In genomic region chr6:58960523-58960922, GRCm38 (mm10) we compare ENCODE assay signal across 21 mouse cellular contexts.
DNase-seq lines count a peak whose midpoint lies in the region; ATAC-seq lines count a peak whose summit lies in the region.
"Had no signal": no experiment of that assay in that cellular context is flagged by ENCODE, and none has a peak within 500 bp of the region (broad histone marks: within the 10 kb centered on the region; RNA-seq: fewer than 3 reads in every experiment).

No protein-coding gene starts in this region.

- DNase-seq in frontal cortex, postnatal 36 days (ENCODE audit: low spot score in 2 of 2) = no peak
- peak; percentile 9 for DNase-seq in right cerebral cortex, adult 18-20 months
- DNase-seq in right cerebral cortex, postnatal 4 days = no peak
- DNase-seq in brain, adult 2 months (ENCODE audit: low read depth, low spot score) = peak; percentile 34
- DNase-seq in adipocyte (ENCODE audit: low spot score) = no peak
- DNase-seq: adrenal gland, adult 2 months; adrenal gland, adult 8-10 months; adrenal gland, postnatal 10 days; adrenal gland, postnatal 14 days; adrenal gland, postnatal 25 days; adrenal gland, postnatal 36 days; B cell, adult 2 months; cerebellum, adult 11 months; cerebellum, adult 11-12 months; cerebellum, adult 18-20 months; cerebellum, adult 2 months; cerebellum, adult 8-10 months had no signal

- ATAC-seq in frontal cortex, adult (ENCODE audit: low TSS enrichment) = peak; percentile 76
- ATAC-seq: activated CD4-positive, CD25-positive, alpha-beta regulatory T cell, adult 4 months; CD4-positive, CD25-positive, alpha-beta regulatory T cell, adult 4 months; Patski had no signal

Comparison
In these comparisons a context has a peak if more than half of its experiments do, and no peak if none do; other contexts are left out.
1. DNase-seq: peak in right cerebral cortex, adult 18-20 months (single experiment) and brain, adult 2 months (single experiment); none in frontal cortex, postnatal 36 days (0 of 2), right cerebral cortex, postnatal 4 days (single experiment) and adipocyte (single experiment).